Mouse (Mus musculus): ENCODE results near the gene Rbm12b1. TPM values are rescaled to one million over a fixed set of nuclear protein-coding genes. Genes with fewer than 3 reads are reported as not detected.
"Not testable (repeated sequence)": the region's sequence is repeated elsewhere in the genome, so short reads cannot be mapped to it uniquely, and the experiment has no call there.

Rbm12b1 gene
- polyA plus RNA-seq (2016; fragmentation: Nextera tagmentation; extraction: Ambion mirVana): 4.3 and 5.6 TPM in 2 replicates

DNA sequence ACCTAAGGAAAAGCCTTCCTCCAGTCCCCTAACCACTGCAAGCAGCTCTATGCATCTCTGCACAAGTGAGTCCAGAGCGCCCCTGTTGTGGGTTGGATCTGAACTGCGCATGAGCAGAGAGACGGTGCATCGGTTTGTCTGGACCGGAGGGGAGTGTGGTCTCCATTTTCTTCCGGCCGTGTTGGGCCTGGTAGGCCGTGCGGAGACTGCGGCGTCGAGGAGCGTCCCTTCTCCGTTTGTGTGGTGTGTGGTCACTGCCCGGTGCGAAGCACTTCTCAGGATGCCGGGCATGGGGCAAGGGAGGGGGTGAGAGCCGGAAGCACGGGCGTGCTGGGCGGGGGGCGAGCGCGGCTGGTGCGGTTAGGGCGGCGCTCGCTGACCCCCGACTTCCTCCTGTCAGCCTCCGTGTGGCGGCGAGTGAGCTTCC, at the start of gene Rbm12b1:
Gene Rbm12b1, plus strand, starts transcription at position 124 of the 427 bp plus-strand sequence.
- H3K36me3 ChIP-seq (replicated peaks); H3K9me3 ChIP-seq; H3K27me3 ChIP-seq (ENCODE audit: poor library complexity, severe bottlenecking); H3K4me1 ChIP-seq: not testable (repeated sequence)
- 2% methylated on average over 17 of the region's 32 CpGs for WGBS
- Histone ChIP-seq H3K27ac (peak within 1 kb of the TSS; percentile 78), H3K4me3 (peak within 1 kb of the TSS; percentile 50)
- peak; percentile 69 for DNase-seq (ENCODE audit: extremely low spot score, low spot score)

DNA sequence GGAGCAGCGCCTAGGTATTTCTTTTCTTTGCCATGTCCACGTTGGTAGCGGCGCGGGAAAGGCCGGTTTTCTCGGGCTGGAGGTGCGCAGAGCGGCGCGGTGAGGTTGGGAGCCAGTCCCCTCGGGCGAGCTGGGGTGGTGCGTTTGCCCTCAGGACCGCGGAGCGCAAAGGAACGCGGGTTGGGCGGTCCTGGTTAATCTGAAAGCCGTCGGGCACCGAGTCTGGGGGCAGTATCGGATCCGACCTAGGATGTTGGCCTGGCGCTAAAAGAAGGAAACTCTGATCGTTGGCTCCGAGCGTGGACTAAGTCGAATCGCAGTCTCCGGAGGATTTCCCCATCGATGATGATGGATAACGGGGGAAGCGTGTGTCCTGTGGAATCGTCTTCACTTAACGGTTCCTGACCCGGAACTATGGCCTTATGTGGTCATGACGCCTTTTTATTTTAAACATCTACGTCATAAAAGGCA, 563 bp downstream of the Rbm12b1 start:
- H3K27ac ChIP-seq: 0 out of 2 replicates have a peak overlapping the region, but pooled peaks have one; percentile 25
- not testable (repeated sequence) for DNase-seq (ENCODE audit: extremely low spot score, low spot score); H3K9me3 ChIP-seq; H3K36me3 ChIP-seq (replicated peaks); H3K4me1 ChIP-seq; H3K27me3 ChIP-seq (ENCODE audit: poor library complexity, severe bottlenecking)
- H3K4me3 ChIP-seq: peak overlapping the region; percentile 47
- 17% methylated on average over 27 of the region's 40 CpGs for WGBS

DNA sequence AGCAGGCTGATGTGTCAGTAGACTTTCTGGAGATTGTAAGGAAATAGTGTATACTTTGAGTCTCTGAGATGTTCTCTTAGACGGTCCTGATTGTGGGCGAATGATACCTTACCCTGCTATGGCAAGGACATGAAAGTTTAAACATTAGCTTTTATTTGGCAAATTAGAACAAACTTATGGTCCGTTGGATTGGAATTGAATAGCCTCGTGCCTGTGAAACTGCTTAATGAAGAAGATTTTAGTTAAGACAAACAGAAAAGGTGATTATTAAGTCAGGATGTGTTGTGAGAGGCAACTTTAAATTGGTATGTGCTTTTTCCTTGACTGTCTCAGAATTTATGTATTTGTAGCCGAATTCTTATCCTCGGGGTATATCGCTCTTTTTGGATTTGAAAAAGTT, 1.5 kb downstream of the Rbm12b1 start:
- not testable (repeated sequence) for DNase-seq (ENCODE audit: extremely low spot score, low spot score); H3K4me3 ChIP-seq; H3K27me3 ChIP-seq (ENCODE audit: poor library complexity, severe bottlenecking); H3K4me1 ChIP-seq; H3K27ac ChIP-seq
- Histone ChIP-seq H3K36me3 (replicated peaks) (peaks cover 18% of the 10 kb centered on the region), H3K9me3 (peaks cover 10% of the 10 kb centered on the region)
- 96% methylated on average over 7 of the region's 7 CpGs for WGBS

DNA sequence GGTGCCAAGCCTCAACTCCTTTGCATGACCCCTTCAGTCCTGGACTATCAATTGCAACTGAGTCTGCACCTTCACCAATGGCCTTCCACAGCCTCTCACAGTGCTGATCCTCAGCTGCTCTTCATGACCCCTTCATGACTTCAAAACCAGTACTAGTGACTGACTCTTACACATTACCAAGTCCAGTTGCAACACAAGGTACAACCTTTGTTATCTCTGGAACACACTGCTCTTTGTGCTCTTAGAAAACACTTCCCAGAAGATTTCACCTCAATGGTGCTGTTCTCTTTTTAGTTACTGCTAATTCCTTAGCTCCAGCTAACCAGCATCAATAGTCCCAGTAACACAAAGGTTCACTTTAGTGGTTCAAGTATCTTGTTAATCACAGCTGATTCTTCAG, 7.6 kb downstream of the Rbm12b1 start:
- Histone ChIP-seq H3K36me3 (replicated peaks) (peaks cover 67% of the 10 kb centered on the region), H3K27ac (no peak overlapping the region), H3K27me3 (ENCODE audit: poor library complexity, severe bottlenecking) (no peaks in the 10 kb centered on the region), H3K4me1 (no peaks in the 10 kb centered on the region), H3K9me3 (peaks cover 30% of the 10 kb centered on the region), H3K4me3 (no peak overlapping the region)
- DNase-seq (ENCODE audit: extremely low spot score, low spot score): no peak

DNA sequence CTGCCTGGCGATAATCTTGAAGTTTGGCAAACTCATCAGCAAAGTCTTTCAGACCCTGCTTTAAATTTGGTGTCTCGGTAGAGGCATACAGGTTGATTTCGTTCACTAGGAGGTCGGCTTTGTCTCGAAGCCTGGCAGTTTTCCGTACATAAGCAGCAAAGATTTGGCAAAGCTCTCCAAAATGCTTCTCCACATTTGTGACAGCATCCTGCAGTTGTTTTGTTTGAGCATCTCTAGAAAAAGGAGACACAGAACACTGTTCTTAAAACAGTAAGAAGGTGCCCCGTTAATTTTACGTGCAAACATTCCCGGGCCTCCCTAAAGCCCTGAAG, 30.9 kb downstream of the Rbm12b1 start:
- H3K27ac ChIP-seq: peak overlapping the region; percentile 99
- WGBS: 21% methylated on average over 9 of the region's 9 CpGs
- H3K36me3 ChIP-seq (replicated peaks): peaks cover 36% of the 10 kb centered on the region
- peak overlapping the region; percentile 84 for H3K4me3 ChIP-seq
- H3K27me3 ChIP-seq (ENCODE audit: poor library complexity, severe bottlenecking): no peaks in the 10 kb centered on the region
- peaks cover 25% of the 10 kb centered on the region for H3K4me1 ChIP-seq
- no peak for DNase-seq (ENCODE audit: extremely low spot score, low spot score)
- H3K9me3 ChIP-seq: no peaks in the 10 kb centered on the region

DNA sequence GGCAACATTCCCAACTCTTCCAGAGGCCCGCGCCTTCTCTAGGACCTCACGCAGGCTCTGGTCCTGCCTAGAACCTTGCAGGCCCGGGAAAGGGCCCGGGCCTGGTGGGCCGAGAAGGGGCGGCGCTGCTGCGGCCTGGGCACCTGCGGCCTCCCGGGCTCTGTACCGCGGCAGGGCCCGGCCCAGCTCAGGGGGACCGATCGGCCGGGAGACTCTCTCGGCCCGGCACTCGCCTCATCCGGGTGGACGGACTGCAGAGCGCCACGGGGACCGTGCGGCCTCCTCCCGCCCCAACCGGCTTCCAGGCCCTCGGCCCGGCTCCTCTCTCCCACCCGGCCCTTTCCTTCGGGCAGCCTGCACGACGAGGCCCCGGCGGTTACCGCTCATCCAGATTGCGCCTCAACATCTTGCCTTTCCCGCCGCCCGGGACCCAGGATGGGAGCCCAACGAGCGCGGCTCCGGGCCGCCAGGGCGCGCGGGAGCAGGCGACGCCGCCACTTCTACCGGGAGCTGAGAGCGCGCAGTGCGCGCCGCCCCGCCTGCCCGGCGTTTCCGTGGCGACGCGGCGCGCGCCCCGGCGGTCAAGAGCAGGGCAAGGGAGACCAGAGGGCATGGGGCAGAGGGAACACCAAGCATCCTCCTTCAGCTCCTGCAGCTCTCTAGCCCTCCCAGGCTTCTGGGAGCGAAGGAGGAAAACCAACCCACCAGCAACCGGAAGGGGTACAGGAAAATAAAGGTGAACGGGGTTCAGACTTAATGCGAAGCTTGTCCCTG, 31.4 kb downstream of the Rbm12b1 start, which contains the start of gene Fam92a:
Gene Fam92a, minus strand, starts transcription at position 698 of the 774 bp plus-strand sequence.
- WGBS: under 1% methylated on average over 74 of the region's 74 CpGs
- peak; percentile 73 for DNase-seq (ENCODE audit: extremely low spot score, low spot score)
- Histone ChIP-seq H3K4me1 (peaks cover 25% of the 10 kb centered on the region), H3K9me3 (no peaks in the 10 kb centered on the region), H3K4me3 (peak within 1 kb of the TSS; percentile 84), H3K27ac (peak within 1 kb of the TSS; percentile 99), H3K36me3 (replicated peaks) (peaks cover 30% of the 10 kb centered on the region), H3K27me3 (ENCODE audit: poor library complexity, severe bottlenecking) (no peaks in the 10 kb centered on the region)

DNA sequence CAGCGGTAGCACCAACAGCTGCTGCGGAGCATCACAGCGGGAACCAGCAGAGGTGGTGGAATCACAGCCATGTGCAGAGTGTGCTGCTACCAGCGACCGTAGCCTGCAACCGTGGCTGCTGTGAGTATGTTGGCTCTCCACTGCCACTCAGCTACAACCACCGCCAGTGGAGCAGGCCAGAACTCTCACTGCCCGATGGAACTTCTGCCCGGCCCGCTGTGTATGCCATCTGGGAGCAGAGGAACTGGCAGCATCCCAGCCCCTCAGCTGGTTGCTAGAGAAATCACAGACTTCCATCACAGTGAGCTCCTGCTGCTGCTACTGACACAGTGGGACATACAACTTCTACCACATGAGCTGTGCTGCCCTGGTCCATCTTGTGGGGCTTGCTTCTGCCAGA, 38.9 kb downstream of the Rbm12b1 start:
- no peaks in the 10 kb centered on the region for H3K27me3 ChIP-seq (ENCODE audit: poor library complexity, severe bottlenecking)
- H3K9me3 ChIP-seq: no peaks in the 10 kb centered on the region
- no peak for DNase-seq (ENCODE audit: extremely low spot score, low spot score)
- H3K4me1 ChIP-seq: no peaks in the 10 kb centered on the region
- H3K27ac ChIP-seq: no peak overlapping the region
- no peak overlapping the region for H3K4me3 ChIP-seq
- WGBS: 92% methylated on average over 10 of the region's 10 CpGs
- no peaks in the 10 kb centered on the region for H3K36me3 ChIP-seq (replicated peaks)

Other genes with a start within 250 kb of the Rbm12b1 start
- 0.27 and 0.32 TPM in 2 replicates for gene Gm10604, start 159.0 kb upstream of the Rbm12b1 start, polyA plus RNA-seq (2016; fragmentation: Nextera tagmentation; extraction: Ambion mirVana)
- 13.5 and 14.6 TPM in 2 replicates for gene Rbm12b2, start 50.8 kb upstream of the Rbm12b1 start, polyA plus RNA-seq (2016; fragmentation: Nextera tagmentation; extraction: Ambion mirVana)
- gene Fam92a, start 31.8 kb downstream of the Rbm12b1 start, polyA plus RNA-seq (2016; fragmentation: Nextera tagmentation; extraction: Ambion mirVana): 93.1 and 98.0 TPM in 2 replicates